Mouse (Mus musculus) cortical plate, adult 2 months (tissue): ENCODE data around the gene Jarid2. TPM values are rescaled to one million over a fixed set of nuclear protein-coding genes. Genes with fewer than 3 reads are reported as not detected.

Experiments used
- H3K27ac ChIP-seq: fragments of 200-500 bp; 2 replicates; pipeline ENCODE4 v1.5.1; 2012; ENCODE audit warnings: low read length, control low read depth, inconsistent platforms; ENCODE audit not compliant: insufficient read depth
- H3K4me1 ChIP-seq: fragments of 200-500 bp; 2 replicates; pipeline ENCODE4 v1.6.1; 2011; ENCODE audit warnings: low read length; ENCODE audit not compliant: control insufficient read depth, insufficient read depth
- H3K4me3 ChIP-seq: fragments of 200-500 bp; 2 replicates; pipeline ENCODE4 v1.5.1; 2011; ENCODE audit warnings: mild to moderate bottlenecking, low read length, control low read depth; ENCODE audit not compliant: insufficient read depth
- CTCF ChIP-seq: fragments of 200-500 bp; IDR thresholded peaks from 2 replicates; pipeline ENCODE4 v1.5.1; 2011; ENCODE audit warnings: mild to moderate bottlenecking, control low read depth, low read length; ENCODE audit not compliant: insufficient read depth; ENCODE audit errors: extremely low read depth
- POLR2A ChIP-seq: fragments of 200-500 bp; IDR thresholded peaks from 2 replicates; pipeline ENCODE4 v1.6.1; 2011; ENCODE audit warnings: mild to moderate bottlenecking, low read length, control low read depth; ENCODE audit not compliant: insufficient read depth; ENCODE audit errors: extremely low read depth
- polyA plus RNA-seq: library from polyadenylated mRNA; depleted of rRNA; stranded (reverse); fragments of >200 nt; gene quantifications from 2 replicates; pipeline ENCODE4 v1.2.3, GENCODE M21; 2012

Jarid2 gene
- polyA plus RNA-seq, 1 experiment: 18.2 TPM

GRCm38 (mm10) chr13:44728145-44728880 lies 961 bp upstream of the Jarid2 start:
- no peaks in the 10 kb centered on the region for H3K4me1 ChIP-seq
- no peak overlapping the region for H3K4me3 ChIP-seq
- H3K27ac ChIP-seq: no peak overlapping the region
- TF ChIP-seq POLR2A (no peak), CTCF (no peak)

- TF ChIP-seq CTCF: no peak
- TF ChIP-seq POLR2A: 0 out of 2 replicates have a peak, but pooled peaks have one; percentile 26
- peak overlapping the region; percentile 100; the same call in 1 of the 2 replicates for H3K27ac ChIP-seq
- peak overlapping the region; percentile 75 for H3K4me3 ChIP-seq
- H3K4me1 ChIP-seq: peaks cover 4% of the 10 kb centered on the region; the same call in 1 of the 2 replicates
These were observed 1.0 kb downstream of the Jarid2 start for GRCm38 (mm10) chr13:44730146-44730864.

- Histone ChIP-seq H3K27ac (peak overlapping the region; percentile 100), H3K4me1 (peaks cover 4% of the 10 kb centered on the region; the same call in 1 of the 2 replicates), H3K4me3 (peak overlapping the region; percentile 75)
- TF ChIP-seq CTCF (no peak), POLR2A (peak; percentile 96)
These were observed 1.8 kb downstream of the Jarid2 start for GRCm38 (mm10) chr13:44730939-44731551.

- Histone ChIP-seq H3K27ac (no peak overlapping the region), H3K4me1 (peaks cover 4% of the 10 kb centered on the region; the same call in 1 of the 2 replicates), H3K4me3 (peak overlapping the region; percentile 75)
- TF ChIP-seq POLR2A (no peak), CTCF (no peak)
These were observed 2.6 kb downstream of the Jarid2 start for GRCm38 (mm10) chr13:44731727-44732441.

DNA sequence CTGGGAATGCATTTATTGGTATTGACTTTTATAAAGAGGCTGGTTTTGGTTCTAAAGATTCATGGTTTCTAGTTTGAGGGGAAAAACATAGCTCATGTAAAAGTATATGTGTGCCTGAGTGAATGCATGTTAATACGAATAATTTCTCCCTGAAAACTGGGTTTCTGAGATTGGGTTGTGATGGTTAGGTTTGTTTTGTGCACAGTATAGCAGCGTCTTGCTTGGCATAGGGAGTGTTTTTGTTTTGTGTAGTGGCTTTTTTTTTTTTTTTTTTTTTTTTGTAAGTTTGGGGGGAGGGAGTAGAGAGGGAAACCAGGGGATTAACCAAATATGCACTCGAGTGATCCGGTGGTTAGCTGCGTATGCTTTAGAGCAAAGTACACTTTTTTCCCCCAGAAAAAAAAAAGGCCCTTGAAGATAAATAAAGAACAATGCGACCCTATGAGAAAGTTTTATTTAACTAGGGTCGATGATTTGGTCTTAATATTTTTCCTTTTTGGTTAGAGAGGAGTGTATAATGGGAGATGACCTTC lies 3.2 kb downstream of the Jarid2 start:
- Histone ChIP-seq H3K27ac (no peak overlapping the region), H3K4me3 (peak overlapping the region; percentile 75), H3K4me1 (peaks cover 4% of the 10 kb centered on the region; the same call in 1 of the 2 replicates)
- no peak for TF ChIP-seq POLR2A
- TF ChIP-seq CTCF: no peak

GRCm38 (mm10) chr13:44733036-44733372 lies 3.7 kb downstream of the Jarid2 start:
- Histone ChIP-seq H3K27ac (0 out of 2 replicates have a peak overlapping the region, but pooled peaks have one; percentile 4), H3K4me1 (peaks cover 4% of the 10 kb centered on the region; the same call in 1 of the 2 replicates), H3K4me3 (peak overlapping the region; percentile 75)
- TF ChIP-seq POLR2A (no peak), CTCF (no peak)

DNA sequence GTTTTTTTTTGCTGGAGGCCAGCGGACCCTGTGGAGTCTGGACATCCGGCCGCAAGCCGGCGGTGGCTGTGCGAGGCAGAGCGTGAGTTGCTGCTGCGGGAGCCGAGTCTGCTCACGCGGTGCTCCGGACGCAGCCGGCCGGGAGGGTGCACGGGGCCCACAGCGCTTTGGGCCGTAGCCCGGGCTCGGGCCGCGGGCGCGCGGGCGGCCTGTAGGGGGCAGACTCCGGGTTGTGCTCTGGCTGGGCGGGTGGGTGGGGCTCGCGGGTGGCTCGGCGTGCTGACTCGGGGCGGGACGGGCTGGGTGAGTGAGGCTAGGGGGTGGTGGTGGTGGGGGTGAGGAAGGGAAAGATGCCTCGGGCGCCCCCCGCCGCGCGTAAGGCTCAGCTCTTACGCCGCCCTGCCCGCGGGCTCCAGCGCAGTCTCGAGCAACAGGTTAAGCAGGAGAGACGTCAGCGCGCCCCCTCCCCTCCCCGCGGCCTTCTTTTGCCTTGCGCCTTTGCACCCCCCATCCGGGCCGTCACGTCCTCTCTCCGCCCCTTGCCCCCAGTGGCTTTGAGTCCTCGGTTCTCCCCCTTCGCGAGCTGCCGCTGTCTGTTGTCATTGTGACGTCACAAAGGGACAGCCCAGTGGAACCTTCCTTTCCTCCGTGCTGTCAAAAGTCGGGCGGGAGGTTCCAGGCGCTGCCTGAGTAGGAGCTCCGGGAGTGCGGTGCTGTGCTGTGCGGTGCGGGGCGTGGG lies 4.3 kb downstream of the Jarid2 start:
- Histone ChIP-seq H3K4me3 (peak overlapping the region; percentile 75), H3K4me1 (peaks cover 4% of the 10 kb centered on the region; the same call in 1 of the 2 replicates), H3K27ac (0 out of 2 replicates have a peak overlapping the region, but pooled peaks have one; percentile 4)
- TF ChIP-seq CTCF: no peak
- no peak for TF ChIP-seq POLR2A

DNA sequence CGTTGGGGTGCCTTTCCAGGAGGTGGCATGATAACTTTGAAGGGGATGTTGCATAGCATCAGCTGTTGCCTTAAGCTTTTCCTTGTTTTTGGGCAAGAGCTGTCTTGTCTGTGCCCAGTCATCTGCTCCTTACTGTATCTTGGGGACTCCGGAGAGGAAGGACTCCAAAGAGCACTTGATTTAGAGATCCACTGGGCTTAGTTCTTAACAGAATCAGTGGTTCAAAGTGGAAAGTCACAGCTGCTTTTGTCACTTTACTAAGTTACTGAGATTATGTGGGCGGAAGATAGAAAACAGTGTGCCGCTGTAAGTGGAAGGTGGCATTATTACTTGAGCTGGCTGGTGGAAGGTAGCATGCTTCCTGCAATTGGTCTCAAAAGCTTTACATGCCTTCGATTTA lies 5.2 kb downstream of the Jarid2 start:
- no peak overlapping the region for H3K27ac ChIP-seq
- TF ChIP-seq CTCF: no peak
- TF ChIP-seq POLR2A: no peak
- H3K4me3 ChIP-seq: peak overlapping the region; percentile 75
- H3K4me1 ChIP-seq: peaks cover 4% of the 10 kb centered on the region; the same call in 1 of the 2 replicates
